Mouse (Mus musculus) heart, adult 2 months (tissue): ENCODE data around the gene Prkag2.

Experiments
- CTCF ChIP-seq: fragments of 200-600 bp; IDR thresholded peaks from 2 replicates; pipeline ENCODE4 v1.8.1; 2022; ENCODE audit warnings: antibody characterized with exemption, mild to moderate bottlenecking, moderate library complexity
- POLR2A ChIP-seq: fragments of 200-500 bp; IDR thresholded peaks from 2 replicates; pipeline ENCODE4 v1.6.1; 2011; ENCODE audit warnings: mild to moderate bottlenecking, low read depth, low read length, control low read depth; ENCODE audit not compliant: insufficient read depth

GRCm38 (mm10) chr5:24986956-24987355 lies 113.5 kb downstream of the Prkag2 start:
- no peak for TF ChIP-seq CTCF
- TF ChIP-seq POLR2A: no peak
